Mouse (Mus musculus) G1E (cell line): ENCODE results near the gene Casr. TPM values are rescaled to one million over a fixed set of nuclear protein-coding genes. Genes with fewer than 3 reads are reported as not detected.

Source experiments
- ATAC-seq: 2 replicates; pipeline ENCODE4 v1.8.0; 2016; ENCODE audit warnings: mild to moderate bottlenecking; ENCODE audit not compliant: insufficient number of reproducible peaks, poor library complexity, low FRiP score, severe bottlenecking; ENCODE audit errors: extremely low read depth
- DNase-seq: peaks from one replicate; pipeline ENCODE4 v3.0.0; 2012; ENCODE audit warnings: low spot score
- H3K27me3 ChIP-seq: 2 replicates; pipeline ENCODE4 v1.6.1; 2012; ENCODE audit warnings: mild to moderate bottlenecking, low read length, inconsistent platforms; ENCODE audit not compliant: insufficient read depth
- H3K36me3 ChIP-seq: replicated peaks from 2 replicates; pipeline ENCODE3; 2012; ENCODE audit warnings: mild to moderate bottlenecking, inconsistent platforms
- H3K4me1 ChIP-seq: 2 replicates; pipeline ENCODE4 v1.6.1; 2012; ENCODE audit warnings: low read depth, low read length, inconsistent platforms, mixed read lengths; ENCODE audit not compliant: insufficient read depth
- H3K4me3 ChIP-seq: 2 replicates; pipeline ENCODE4 v1.5.1; 2012; ENCODE audit warnings: low read depth, mild to moderate bottlenecking, inconsistent platforms, low read length, moderate library complexity, mixed read lengths
- H3K9me3 ChIP-seq: replicated peaks from 2 replicates; pipeline ENCODE4 v1.6.1; 2012; ENCODE audit warnings: inconsistent platforms
- CTCF ChIP-seq: IDR thresholded peaks from 2 replicates; pipeline ENCODE4 v1.5.1; 2012; ENCODE audit warnings: low read depth, low read length, inconsistent platforms, mixed read lengths
- GATA1 ChIP-seq: IDR thresholded peaks from 2 replicates; pipeline ENCODE4 v1.6.1; 2012; ENCODE audit warnings: borderline replicate concordance, low read length, inconsistent platforms, mixed read lengths
- GATA2 ChIP-seq: IDR thresholded peaks from 2 replicates; pipeline ENCODE4 v1.6.1; 2012; ENCODE audit warnings: low read depth, low read length, inconsistent platforms, borderline replicate concordance
- POLR2AphosphoS5 ChIP-seq: IDR thresholded peaks from 2 replicates; pipeline ENCODE4 v1.6.1; 2012; ENCODE audit warnings: low read depth, low read length, inconsistent platforms; ENCODE audit not compliant: insufficient replicate concordance
- TAL1 ChIP-seq: conservative IDR thresholded peaks from 2 replicates; pipeline ENCODE4 v1.6.1; 2012; ENCODE audit warnings: low read depth, low read length, inconsistent platforms, mixed read lengths
- polyA plus RNA-seq: library from polyadenylated mRNA; stranded (reverse); fragments of >175 nt; gene quantifications from 2 replicates; pipeline ENCODE4 v1.2.3, GENCODE M21; 2012
- total RNA-seq, 2 experiments: library from RNA; stranded (forward) in 1 of 2; stranded (reverse) in 1 of 2; fragments of 200-1000 nt in 1 of 2; fragments of >200 nt in 1 of 2; fragmentation: Nextera tagmentation in 1 of 2; gene quantifications; 2 replicates each; pipeline ENCODE4 v1.2.3; 2014 to 2017

Casr gene
- total and polyA plus RNA-seq, 3 experiments: 0.44 TPM; not detected in 2

GRCm38 (mm10) chr16:36505134-36505533 lies 56.8 kb downstream of the Casr start:
- DNase-seq (no peak), ATAC-seq (no peak)
- no peaks in the 10 kb centered on the region for H3K9me3 ChIP-seq
- H3K4me3 ChIP-seq: no peak overlapping the region
- peaks cover 7% of the 10 kb centered on the region; the same call in 1 of the 2 replicates for H3K27me3 ChIP-seq
- H3K4me1 ChIP-seq: no peaks in the 10 kb centered on the region
- TF ChIP-seq CTCF: no peak
- H3K36me3 ChIP-seq: no peaks in the 10 kb centered on the region

- TF ChIP-seq CTCF (no peak), TAL1 (no peak), GATA2 (no peak), POLR2AphosphoS5 (no peak), GATA1 (no peak)
- no peak for ATAC-seq
- Histone ChIP-seq H3K36me3 (no peaks in the 10 kb centered on the region), H3K4me3 (no peak overlapping the region), H3K27me3 (peaks cover 6% of the 10 kb centered on the region; the same call in 1 of the 2 replicates), H3K9me3 (no peaks in the 10 kb centered on the region), H3K4me1 (no peaks in the 10 kb centered on the region)
- no peak for DNase-seq
These were observed 59.7 kb downstream of the Casr start for GRCm38 (mm10) chr16:36502286-36502685.

- Histone ChIP-seq H3K9me3 (no peaks in the 10 kb centered on the region), H3K27me3 (peaks cover 12% of the 10 kb centered on the region; the same call in 1 of the 2 replicates), H3K36me3 (no peaks in the 10 kb centered on the region), H3K4me1 (no peaks in the 10 kb centered on the region), H3K4me3 (no peak overlapping the region)
- no peak for TF ChIP-seq GATA2
- no peak for TF ChIP-seq POLR2AphosphoS5
- TF ChIP-seq TAL1: no peak
- no peak for TF ChIP-seq GATA1
- TF ChIP-seq CTCF: no peak
- DNase-seq: no peak
- no peak for ATAC-seq
These were observed 69.5 kb downstream of the Casr start for GRCm38 (mm10) chr16:36492420-36492819.

GRCm38 (mm10) chr16:36476866-36477265 lies 85.1 kb downstream of the Casr start:
- ATAC-seq (no peak), DNase-seq (no peak)
- Histone ChIP-seq H3K4me1 (peaks cover 7% of the 10 kb centered on the region), H3K27me3 (peaks cover 3% of the 10 kb centered on the region), H3K4me3 (no peak overlapping the region), H3K9me3 (peaks cover 13% of the 10 kb centered on the region), H3K36me3 (no peaks in the 10 kb centered on the region)
- TF ChIP-seq TAL1 (no peak), GATA1 (no peak), CTCF (no peak), GATA2 (no peak), POLR2AphosphoS5 (no peak)

- TF ChIP-seq TAL1: no peak
- TF ChIP-seq GATA1: no peak
- no peak for TF ChIP-seq CTCF
- no peak for TF ChIP-seq POLR2AphosphoS5
- no peak for TF ChIP-seq GATA2
- Histone ChIP-seq H3K36me3 (no peaks in the 10 kb centered on the region), H3K4me3 (no peak overlapping the region), H3K9me3 (peaks cover 13% of the 10 kb centered on the region), H3K27me3 (peaks cover 3% of the 10 kb centered on the region), H3K4me1 (peaks cover 7% of the 10 kb centered on the region)
- no peak for DNase-seq
- no peak for ATAC-seq
These were observed 86.4 kb downstream of the Casr start for GRCm38 (mm10) chr16:36475530-36475929.

- no peak for TF ChIP-seq GATA1
- TF ChIP-seq CTCF: no peak
- TF ChIP-seq TAL1: no peak
- no peak for TF ChIP-seq GATA2
- ATAC-seq: no peak
- Histone ChIP-seq H3K4me1 (peaks cover 5% of the 10 kb centered on the region), H3K9me3 (peaks cover 9% of the 10 kb centered on the region), H3K4me3 (no peak overlapping the region), H3K27me3 (peaks cover 3% of the 10 kb centered on the region), H3K36me3 (no peaks in the 10 kb centered on the region)
- no peak for DNase-seq
These were observed 87.1 kb downstream of the Casr start for GRCm38 (mm10) chr16:36474849-36475248.
